Mouse (Mus musculus) hindbrain, embryonic 11.5 days (tissue): Measurements from ENCODE around the gene Gm8369. TPM values are rescaled to one million over a fixed set of nuclear protein-coding genes. Genes with fewer than 3 reads are reported as not detected.
"Not testable (repeated sequence)": the region's sequence is repeated elsewhere in the genome, so short reads cannot be mapped to it uniquely, and the experiment has no call there.

Experiments
- ATAC-seq: fragments of 200-750 bp; cut with Nextera tagmentation; 2 replicates; pipeline ENCODE4 v1.8.0; 2017; ENCODE audit warnings: mild to moderate bottlenecking, moderate TSS enrichment, moderate library complexity; ENCODE audit not compliant: low FRiP score
- DNase-seq: peaks from one replicate; pipeline ENCODE4 v3.0.0-alpha.2; 2015; ENCODE audit warnings: low spot score
- H3K27ac ChIP-seq: fragments of 300-500 bp; sonication (generic); 2 replicates; pipeline ENCODE4 v1.5.1; 2014; ENCODE audit warnings: mild to moderate bottlenecking, low read depth, low read length
- H3K27me3 ChIP-seq: fragments of 300-500 bp; sonication (generic); 2 replicates; pipeline ENCODE4 v1.6.1; 2014; ENCODE audit warnings: mild to moderate bottlenecking, low read length, moderate library complexity, mixed read lengths; ENCODE audit not compliant: control insufficient read depth, insufficient read depth
- H3K36me3 ChIP-seq: fragments of 300-500 bp; sonication (generic); 2 replicates; pipeline ENCODE4 v1.6.1; 2014; ENCODE audit warnings: mild to moderate bottlenecking, low read length, moderate library complexity, mixed read lengths; ENCODE audit not compliant: control insufficient read depth, insufficient read depth
- H3K4me1 ChIP-seq: fragments of 300-500 bp; sonication (generic); replicated peaks from 2 replicates; pipeline ENCODE4 v1.6.1; 2014; ENCODE audit warnings: low read length, mixed read lengths; ENCODE audit not compliant: control insufficient read depth, insufficient read depth
- H3K4me2 ChIP-seq: fragments of 300-500 bp; sonication (generic); replicated peaks from 2 replicates; pipeline ENCODE4 v1.6.1; 2014; ENCODE audit warnings: mild to moderate bottlenecking, low read depth, low read length
- H3K4me3 ChIP-seq: fragments of 300-500 bp; sonication (generic); 2 replicates; pipeline ENCODE4 v1.5.1; 2014; ENCODE audit warnings: low read depth, low read length
- H3K9ac ChIP-seq: fragments of 300-500 bp; sonication (generic); 2 replicates; pipeline ENCODE4 v1.6.1; 2014; ENCODE audit warnings: low read depth, low read length
- H3K9me3 ChIP-seq: fragments of 300-500 bp; sonication (generic); 2 replicates; pipeline ENCODE4 v1.6.1; 2016; ENCODE audit warnings: low read length; ENCODE audit not compliant: control insufficient read depth
- WGBS: fragments of 180-500 bp; shearing (Covaris S2); extraction: QIAGEN DNeasy Blood & Tissue Kit; methylation state at CpG from one replicate; pipeline ENCODE4 v1.1.7; 2014; 5-methylcytosine and 5-hydroxymethylcytosine counted together
- polyA plus RNA-seq: library from polyadenylated mRNA; unstranded; fragments of >200 nt; fragmentation: Nextera tagmentation; extraction: Ambion mirVana; gene quantifications from 2 replicates; pipeline ENCODE4 v1.2.1, GENCODE M21; 2014

Gm8369 gene
- polyA plus RNA-seq, 1 experiment from 2014 or later, result not detected

DNA sequence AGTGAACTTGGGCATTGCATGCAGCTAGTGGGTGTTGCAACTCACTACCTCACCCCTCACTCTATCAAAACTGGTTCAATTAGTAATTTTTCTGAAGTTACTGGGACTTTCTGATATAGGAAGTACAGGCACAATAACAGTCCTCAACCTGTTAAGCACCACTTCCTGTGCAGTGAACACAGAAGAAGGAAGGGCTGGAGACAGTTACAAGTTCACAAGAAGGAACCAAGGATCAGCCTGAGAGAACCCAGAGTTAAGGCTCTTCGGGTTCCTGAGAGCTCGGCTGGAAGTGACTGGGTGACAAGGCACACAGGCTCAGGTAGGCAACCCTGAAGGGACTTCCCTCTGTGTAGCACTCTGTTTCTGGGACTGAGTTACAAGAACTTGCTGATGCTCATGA lies 32.6 kb downstream of the Gm8369 start:
- ATAC-seq, DNase-seq: not testable (repeated sequence)
- 85% methylated on average over 2 of the region's 2 CpGs for WGBS

DNA sequence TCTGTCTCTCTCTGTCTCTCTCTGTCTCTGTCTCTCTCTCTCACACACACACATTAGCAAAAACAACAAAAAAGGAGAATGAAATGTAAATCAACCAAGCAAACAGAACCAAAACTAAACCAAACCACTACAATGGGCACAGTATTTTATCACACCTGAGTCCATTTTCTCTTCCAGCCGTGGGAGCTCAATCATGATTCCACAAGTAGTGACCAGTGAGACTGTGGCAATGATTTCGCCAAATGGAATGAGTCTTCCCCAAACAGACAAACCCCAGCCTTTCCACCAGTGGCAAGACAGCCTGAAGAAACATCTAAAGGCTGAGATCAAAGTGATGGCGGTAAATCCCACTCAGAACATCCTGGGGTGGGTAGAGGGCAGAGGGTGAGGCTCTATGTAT lies 34.4 kb downstream of the Gm8369 start:
- no peak overlapping the region for H3K4me3 ChIP-seq
- no peak overlapping the region for H3K27ac ChIP-seq
- no peaks in the 10 kb centered on the region for H3K36me3 ChIP-seq
- ATAC-seq (no peak), DNase-seq (no peak)
- WGBS, result 90% methylated on average over 3 of the region's 3 CpGs
- H3K4me1 ChIP-seq, result no peaks in the 10 kb centered on the region
- no peak overlapping the region for H3K4me2 ChIP-seq
- no peaks in the 10 kb centered on the region for H3K9me3 ChIP-seq
- no peak overlapping the region for H3K9ac ChIP-seq
- no peaks in the 10 kb centered on the region for H3K27me3 ChIP-seq

More for the DNA sequence above, 32.6 kb downstream of the Gm8369 start:
- H3K9ac ChIP-seq, H3K27me3 ChIP-seq, H3K9me3 ChIP-seq, H3K36me3 ChIP-seq, H3K4me1 ChIP-seq, H3K27ac ChIP-seq, H3K4me3 ChIP-seq, H3K4me2 ChIP-seq: not testable (repeated sequence)

DNA sequence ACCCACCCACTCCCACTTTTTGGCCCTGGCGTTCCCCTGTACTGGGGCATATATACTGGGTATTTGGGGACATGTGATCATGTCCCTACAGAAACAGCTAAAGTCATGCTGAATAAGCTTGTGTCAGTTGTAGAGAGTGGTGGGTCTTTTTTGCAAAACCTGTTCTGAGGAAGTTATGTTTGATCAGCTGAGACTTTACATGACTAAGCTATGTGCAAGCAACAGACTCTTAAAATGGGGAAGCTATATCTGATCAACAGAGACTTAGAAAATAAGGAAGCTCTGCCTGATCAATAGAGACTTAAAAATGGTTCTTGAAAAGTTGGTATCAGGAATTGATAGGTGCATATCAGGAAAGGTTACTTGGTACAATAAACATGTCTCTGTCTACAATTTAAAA lies 47.7 kb downstream of the Gm8369 start:
- Histone ChIP-seq H3K27ac (no peak overlapping the region), H3K9me3 (no peaks in the 10 kb centered on the region), H3K4me1 (no peaks in the 10 kb centered on the region), H3K36me3 (no peaks in the 10 kb centered on the region), H3K4me3 (no peak overlapping the region), H3K4me2 (no peak overlapping the region), H3K27me3 (no peaks in the 10 kb centered on the region), H3K9ac (no peak overlapping the region)
- DNase-seq (no peak), ATAC-seq (no peak)
- 100% methylated on average over 1 of the region's 1 CpGs for WGBS

DNA sequence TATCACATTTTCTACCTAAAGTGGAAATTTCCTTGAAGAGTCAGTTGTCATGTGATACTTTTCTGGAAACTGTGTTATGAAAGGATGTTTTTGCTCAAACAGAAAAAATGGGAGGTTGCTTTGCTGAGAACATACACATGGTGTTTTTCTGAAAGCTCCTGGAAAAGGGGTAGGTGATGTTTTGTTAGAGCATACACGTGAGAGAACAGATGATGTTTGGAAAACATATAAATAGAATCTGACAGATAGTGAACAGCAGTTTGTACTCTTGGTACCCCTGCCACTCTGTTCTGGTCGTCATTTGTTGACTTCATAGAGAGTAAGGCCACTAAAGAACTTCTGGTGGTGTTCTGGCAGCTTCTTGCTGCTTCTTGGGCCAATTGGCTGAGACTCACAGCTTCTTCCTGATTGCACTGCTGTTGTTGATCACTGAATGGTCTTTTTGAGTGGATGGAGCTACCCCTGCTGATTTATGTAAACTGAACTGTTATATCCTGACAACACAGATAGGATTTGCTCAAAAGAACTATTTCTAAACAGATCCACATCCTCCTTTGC lies 48.2 kb downstream of the Gm8369 start:
- H3K4me1 ChIP-seq, result no peaks in the 10 kb centered on the region
- 69% methylated on average over 2 of the region's 2 CpGs for WGBS
- no peak overlapping the region for H3K27ac ChIP-seq
- no peaks in the 10 kb centered on the region for H3K36me3 ChIP-seq
- H3K4me3 ChIP-seq, result no peak overlapping the region
- no peaks in the 10 kb centered on the region for H3K27me3 ChIP-seq
- no peaks in the 10 kb centered on the region for H3K9me3 ChIP-seq
- no peak for ATAC-seq
- no peak overlapping the region for H3K4me2 ChIP-seq
- H3K9ac ChIP-seq, result no peak overlapping the region
- DNase-seq, result no peak

DNA sequence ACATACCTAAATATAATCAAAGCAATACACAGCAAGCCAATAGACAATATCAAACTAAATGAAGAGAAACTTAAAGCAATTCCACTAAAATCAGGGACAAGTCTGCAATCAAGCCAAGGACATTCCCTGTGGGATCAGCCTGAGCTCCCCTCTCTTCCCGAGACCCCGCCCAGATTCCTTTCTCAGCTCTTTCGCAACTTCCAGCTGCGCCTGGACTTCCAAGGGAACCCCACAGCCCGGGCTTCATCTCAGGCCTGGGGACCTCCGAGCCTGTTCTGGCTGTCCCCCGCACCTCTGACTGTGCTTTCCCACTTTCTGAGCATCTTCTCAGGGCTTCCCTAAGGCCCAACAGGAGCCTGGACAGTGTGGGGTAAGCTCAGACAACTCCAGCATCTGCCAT lies 50.9 kb downstream of the Gm8369 start, which contains the start of gene Ms4a4d:
Gene Ms4a4d (plus strand): TSS at position 209 of the 400 bp plus-strand sequence.
- no peak for DNase-seq
- Histone ChIP-seq H3K9ac (no peak within 1 kb of the TSS), H3K36me3 (no peaks in the 10 kb centered on the region), H3K9me3 (no peaks in the 10 kb centered on the region), H3K4me1 (no peaks in the 10 kb centered on the region), H3K4me3 (no peak within 1 kb of the TSS), H3K4me2 (no peak within 1 kb of the TSS), H3K27ac (no peak within 1 kb of the TSS), H3K27me3 (no peaks in the 10 kb centered on the region)
- whole genome bisulfite sequencing, result 14% methylated on average over 7 of the region's 7 CpGs
- no peak for ATAC-seq

DNA sequence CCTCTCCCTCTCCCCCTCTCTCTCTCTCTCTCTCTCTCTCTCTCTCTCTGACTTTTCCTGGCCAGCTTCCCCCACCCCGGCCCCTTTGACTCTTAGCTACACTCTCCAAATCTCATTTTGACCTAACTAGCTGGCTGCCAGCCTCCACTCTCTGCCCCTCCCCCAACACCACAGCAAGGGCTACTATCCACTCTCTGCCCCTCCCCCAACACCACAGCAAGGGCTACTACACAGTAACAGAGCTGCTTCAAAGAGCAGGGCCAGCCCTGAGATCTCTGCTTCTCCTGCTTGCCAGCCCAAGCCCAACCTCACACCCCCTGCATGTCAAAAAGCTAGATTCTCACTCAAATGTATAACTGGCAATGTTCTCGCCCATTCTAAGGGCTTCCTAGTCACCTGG lies 51.6 kb downstream of the Gm8369 start:
- no peaks in the 10 kb centered on the region for H3K4me1 ChIP-seq
- H3K27ac ChIP-seq, result no peak overlapping the region
- H3K9ac ChIP-seq, result no peak overlapping the region
- 24% methylated on average over 2 of the region's 2 CpGs for WGBS
- DNase-seq (peak; percentile 16), ATAC-seq (0 out of 2 replicates have a peak, but pooled peaks have one; percentile 54)
- H3K4me3 ChIP-seq, result no peak overlapping the region
- H3K27me3 ChIP-seq, result no peaks in the 10 kb centered on the region
- no peaks in the 10 kb centered on the region for H3K36me3 ChIP-seq
- H3K4me2 ChIP-seq, result no peak overlapping the region
- no peaks in the 10 kb centered on the region for H3K9me3 ChIP-seq

DNA sequence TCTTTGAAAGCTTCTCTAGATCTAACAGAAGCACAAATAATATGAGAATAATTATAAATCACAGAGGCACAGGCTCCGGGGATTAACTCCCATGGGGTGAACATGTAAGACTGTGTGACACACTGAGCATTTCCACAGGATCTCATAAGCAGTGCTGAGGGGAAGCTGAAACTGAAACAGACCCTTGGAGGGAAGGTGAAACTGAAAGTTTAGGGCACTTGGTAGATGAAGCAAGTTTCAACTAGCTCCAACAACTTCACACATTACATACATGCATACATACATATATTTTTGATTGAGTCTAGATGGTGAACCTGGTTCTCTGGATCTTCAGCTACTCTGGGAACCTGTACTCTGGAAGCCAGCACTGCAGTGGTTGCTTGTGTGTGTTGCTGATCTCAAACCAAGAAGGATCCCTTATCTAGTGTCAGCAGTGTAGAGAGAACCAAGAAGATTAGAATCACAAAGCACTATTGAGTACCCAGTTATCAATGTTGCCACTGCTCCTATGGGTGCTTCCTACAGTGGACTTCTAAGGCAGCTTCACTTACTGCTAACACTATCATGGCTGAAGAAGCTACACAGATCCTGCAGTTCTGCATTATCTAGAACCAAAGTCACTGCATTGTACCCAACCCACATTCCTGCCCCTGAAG lies 54.6 kb downstream of the Gm8369 start:
- not testable (repeated sequence) for H3K4me3 ChIP-seq, ATAC-seq, H3K9ac ChIP-seq, H3K36me3 ChIP-seq, H3K27me3 ChIP-seq, DNase-seq, H3K4me1 ChIP-seq, H3K9me3 ChIP-seq, H3K4me2 ChIP-seq, H3K27ac ChIP-seq
- 97% methylated on average over 1 of the region's 1 CpGs for WGBS

DNA sequence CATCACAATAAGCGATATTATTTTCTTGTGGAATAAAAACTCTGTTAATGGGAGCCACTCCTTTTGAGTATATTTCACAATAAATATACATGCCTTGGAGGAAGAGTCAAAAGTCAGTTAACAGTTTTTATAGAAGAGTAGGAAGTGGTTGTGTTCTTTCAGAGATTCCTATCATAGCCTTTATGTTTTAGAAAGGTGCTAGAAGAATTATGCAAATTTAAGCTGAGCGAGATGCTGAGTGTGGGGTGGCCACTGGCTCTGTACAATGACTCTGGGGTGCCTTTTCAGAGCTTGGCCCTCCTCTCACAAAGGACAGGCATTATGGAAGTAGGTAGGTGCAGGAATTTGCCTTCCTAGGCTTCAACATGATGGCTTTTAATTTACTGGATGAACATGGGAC lies 58.6 kb downstream of the Gm8369 start:
- H3K4me2 ChIP-seq, H3K9me3 ChIP-seq, H3K9ac ChIP-seq, H3K36me3 ChIP-seq, ATAC-seq, H3K4me1 ChIP-seq, H3K27ac ChIP-seq, H3K27me3 ChIP-seq, H3K4me3 ChIP-seq, DNase-seq: not testable (repeated sequence)
- 90% methylated on average over 2 of the region's 2 CpGs for WGBS

DNA sequence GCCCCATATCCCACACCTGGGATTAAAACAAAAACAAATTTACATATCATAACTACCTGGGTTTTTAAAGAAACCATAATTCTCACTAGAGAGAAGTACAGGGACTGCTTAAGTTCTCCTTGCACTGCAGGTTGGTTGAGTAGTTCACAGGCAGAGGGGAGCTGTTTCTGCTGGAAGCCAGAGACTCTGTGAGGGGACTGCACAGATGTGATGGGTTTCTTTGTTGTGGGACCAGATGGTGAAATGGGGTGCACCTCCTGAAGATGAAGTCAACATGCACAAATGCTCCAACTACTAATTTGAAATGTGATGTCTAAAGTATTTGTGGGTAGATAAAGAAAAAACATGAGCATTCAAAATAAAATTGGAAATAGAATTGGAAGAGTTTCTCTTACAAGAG lies 62.2 kb downstream of the Gm8369 start:
- H3K27ac ChIP-seq, result no peak overlapping the region
- no peak overlapping the region for H3K4me2 ChIP-seq
- no peaks in the 10 kb centered on the region for H3K4me1 ChIP-seq
- H3K9ac ChIP-seq, result no peak overlapping the region
- no peaks in the 10 kb centered on the region for H3K9me3 ChIP-seq
- ATAC-seq (no peak), DNase-seq (no peak)
- no peak overlapping the region for H3K4me3 ChIP-seq
- no peaks in the 10 kb centered on the region for H3K27me3 ChIP-seq
- no peaks in the 10 kb centered on the region for H3K36me3 ChIP-seq
